In genomic region chr17:23630195-23631020, GRCm38 (mm10) we compare ENCODE assay signal across 8 mouse cellular contexts. TPM values are rescaled to one million over a fixed set of nuclear protein-coding genes. Genes with fewer than 3 reads are reported as not detected.
DNase-seq lines count a peak whose midpoint lies in the region; ATAC-seq and TF ChIP-seq lines count a peak whose summit lies in the region.

No protein-coding gene starts in this region.

- H3K4me1 ChIP-seq in heart, embryonic 13.5 days = peaks cover 4% of the 10 kb centered on the region; the same call in 1 of the 2 replicates
- H3K4me1 ChIP-seq in kidney, postnatal 0 days (replicated peaks; ENCODE audit: insufficient read depth, low read length) = no peaks in the 10 kb centered on the region
- no peaks in the 10 kb centered on the region for H3K4me1 ChIP-seq in liver, embryonic 11.5 days (replicated peaks; ENCODE audit: control insufficient read depth, insufficient read depth, low read length)

- peak overlapping the region; percentile 65 for H3K4me2 ChIP-seq in heart, embryonic 13.5 days
- H3K4me2 ChIP-seq in kidney, postnatal 0 days (ENCODE audit: low read length) = peak overlapping the region; percentile 46
- peak overlapping the region; percentile 44 for H3K4me2 ChIP-seq in liver, embryonic 11.5 days

- WGBS in heart, embryonic 13.5 days = 16% methylated on average over 22 of the region's 22 CpGs
- 15% methylated on average over 22 of the region's 22 CpGs for WGBS in kidney, postnatal 0 days
- WGBS in liver, embryonic 11.5 days = 16% methylated on average over 22 of the region's 22 CpGs

- H3K27ac ChIP-seq in heart, embryonic 13.5 days (replicated peaks) = no peak overlapping the region
- H3K27ac ChIP-seq in kidney, postnatal 0 days = no peak overlapping the region
- no peak overlapping the region for H3K27ac ChIP-seq in liver, embryonic 11.5 days (ENCODE audit: low read depth, low read length)

- peak overlapping the region; percentile 32 for H3K4me3 ChIP-seq in heart, embryonic 13.5 days
- no peak overlapping the region for H3K4me3 ChIP-seq in kidney, postnatal 0 days (replicated peaks; ENCODE audit: low read depth, low read length)
- H3K4me3 ChIP-seq in liver, embryonic 11.5 days (ENCODE audit: low read depth, low read length) = 0 out of 2 replicates have a peak overlapping the region, but pooled peaks have one; percentile 5

- H3K9me3 ChIP-seq in heart, embryonic 13.5 days = no peaks in the 10 kb centered on the region
- H3K9me3 ChIP-seq in kidney, postnatal 0 days (replicated peaks; ENCODE audit: low read length) = no peaks in the 10 kb centered on the region
- no peaks in the 10 kb centered on the region for H3K9me3 ChIP-seq in liver, embryonic 11.5 days (ENCODE audit: control insufficient read depth, low read length)

- no peaks in the 10 kb centered on the region for H3K36me3 ChIP-seq in heart, embryonic 13.5 days
- H3K36me3 ChIP-seq in kidney, postnatal 0 days (ENCODE audit: insufficient read depth, low read length) = no peaks in the 10 kb centered on the region
- no peaks in the 10 kb centered on the region for H3K36me3 ChIP-seq in liver, embryonic 11.5 days (ENCODE audit: control insufficient read depth, insufficient read depth, low read length)
- no peaks in the 10 kb centered on the region for H3K36me3 ChIP-seq in splenic B cell, adult 2 months (ENCODE audit: control insufficient read depth, insufficient read depth, low read length, poor library complexity, severe bottlenecking)

- peak; percentile 84 for DNase-seq in CD4-positive helper T cell, adult 2 months (ENCODE audit: low read depth, low spot score)
- DNase-seq in brain, adult 2 months (ENCODE audit: low read depth, low spot score) = peak; percentile 86
- peak; percentile 90 for DNase-seq in kidney, postnatal 0 days (ENCODE audit: low spot score)
- peak; percentile 75 for DNase-seq in liver, embryonic 11.5 days (ENCODE audit: low spot score)
- peak; percentile 92 for DNase-seq in naive thymus-derived CD4-positive, alpha-beta T cell, adult 2 months (ENCODE audit: low read depth)
- peak; percentile 74 for DNase-seq in splenic B cell, adult 2 months (ENCODE audit: low read depth, low spot score)

- H3K27me3 ChIP-seq in heart, embryonic 13.5 days (replicated peaks) = peaks cover 40% of the 10 kb centered on the region
- no peaks in the 10 kb centered on the region for H3K27me3 ChIP-seq in kidney, postnatal 0 days (ENCODE audit: insufficient read depth, low read length)
- peaks cover 10% of the 10 kb centered on the region for H3K27me3 ChIP-seq in liver, embryonic 11.5 days (replicated peaks; ENCODE audit: control insufficient read depth, insufficient read depth, low read length)
- no peaks in the 10 kb centered on the region for H3K27me3 ChIP-seq in splenic B cell, adult 2 months (ENCODE audit: control insufficient read depth, insufficient read depth, low read length, poor library complexity, severe bottlenecking)

- ATAC-seq in erythroid progenitor cell, adult 5-6 weeks (replicated peaks; ENCODE audit: low FRiP score, poor library complexity, severe bottlenecking) = peak; percentile 74
- peak; percentile 33; the same call in 1 of the 2 replicates for ATAC-seq in heart, embryonic 13.5 days (ENCODE audit: extremely low read depth, insufficient number of reproducible peaks, low FRiP score, low TSS enrichment)
- ATAC-seq in kidney, postnatal 0 days (replicated peaks; ENCODE audit: low FRiP score, low read depth) = peak; percentile 83
- ATAC-seq in liver, embryonic 11.5 days (replicated peaks; ENCODE audit: low FRiP score) = peak; percentile 82

- peak overlapping the region; percentile 67 for H3K9ac ChIP-seq in heart, embryonic 13.5 days
- no peak overlapping the region for H3K9ac ChIP-seq in kidney, postnatal 0 days (ENCODE audit: low read depth, low read length)
- H3K9ac ChIP-seq in liver, embryonic 11.5 days (ENCODE audit: low read depth, low read length) = no peak overlapping the region

- peak; percentile 90 for TF ChIP-seq CTCF in kidney, postnatal 0 days (IDR thresholded peaks at IDR 0.05; ENCODE audit: low read depth)

RNA-seq across cellular contexts. Expression of gene Mmp25, which starts 14.7 kb away (rescaled TPM):
- 4.6 and 7.9 TPM in 2 replicates for total RNA-seq in erythroid progenitor cell, adult 5-6 weeks (2015; ENCODE audit: low replicate concordance)
- total RNA-seq in erythroid progenitor cell, adult 5-6 weeks (2017; ENCODE audit: low replicate concordance) = 1.3 and 1.5 TPM in 2 replicates
- 0.32 and 0.62 TPM in 2 replicates for polyA plus RNA-seq in heart, embryonic 13.5 days (2015; fragmentation: Nextera tagmentation; extraction: Ambion mirVana)
- 0.66 and 0.92 TPM in 2 replicates for polyA plus RNA-seq in kidney, postnatal 0 days (2015; fragmentation: Nextera tagmentation; extraction: Ambion mirVana)
- 0.27 TPM in 1 of 2 replicates, not detected in the other for polyA plus RNA-seq in liver, embryonic 11.5 days (2014; fragmentation: Nextera tagmentation; extraction: Ambion mirVana)

RNA-seq across cellular contexts. Expression of gene Zscan10, which starts 29.8 kb away (rescaled TPM):
- total RNA-seq in erythroid progenitor cell, adult 5-6 weeks (2015; ENCODE audit: low replicate concordance) = not detected in 2 replicates
- not detected in 2 replicates for total RNA-seq in erythroid progenitor cell, adult 5-6 weeks (2017; ENCODE audit: low replicate concordance)
- polyA plus RNA-seq in heart, embryonic 13.5 days (2015; fragmentation: Nextera tagmentation; extraction: Ambion mirVana) = not detected in 2 replicates
- not detected in 2 replicates for polyA plus RNA-seq in kidney, postnatal 0 days (2015; fragmentation: Nextera tagmentation; extraction: Ambion mirVana)
- 0.12 and 0.25 TPM in 2 replicates for polyA plus RNA-seq in liver, embryonic 11.5 days (2014; fragmentation: Nextera tagmentation; extraction: Ambion mirVana)

RNA-seq across cellular contexts. Expression of gene Bicdl2, which starts 29.9 kb away (rescaled TPM):
- not detected in 2 replicates for total RNA-seq in erythroid progenitor cell, adult 5-6 weeks (2015; ENCODE audit: low replicate concordance)
- total RNA-seq in erythroid progenitor cell, adult 5-6 weeks (2017; ENCODE audit: low replicate concordance) = not detected in 2 replicates
- polyA plus RNA-seq in heart, embryonic 13.5 days (2015; fragmentation: Nextera tagmentation; extraction: Ambion mirVana) = 0.17 and 0.41 TPM in 2 replicates
- polyA plus RNA-seq in kidney, postnatal 0 days (2015; fragmentation: Nextera tagmentation; extraction: Ambion mirVana) = 2.1 and 2.4 TPM in 2 replicates
- 0.37 TPM in 1 of 2 replicates, not detected in the other for polyA plus RNA-seq in liver, embryonic 11.5 days (2014; fragmentation: Nextera tagmentation; extraction: Ambion mirVana)

RNA-seq across cellular contexts. Expression of gene Zfp13, which starts 31.1 kb away (rescaled TPM):
- total RNA-seq in erythroid progenitor cell, adult 5-6 weeks (2015; ENCODE audit: low replicate concordance) = not detected in 2 replicates
- not detected in 2 replicates for total RNA-seq in erythroid progenitor cell, adult 5-6 weeks (2017; ENCODE audit: low replicate concordance)
- polyA plus RNA-seq in heart, embryonic 13.5 days (2015; fragmentation: Nextera tagmentation; extraction: Ambion mirVana) = 9.2 and 9.3 TPM in 2 replicates
- 12.6 and 14.3 TPM in 2 replicates for polyA plus RNA-seq in kidney, postnatal 0 days (2015; fragmentation: Nextera tagmentation; extraction: Ambion mirVana)
- polyA plus RNA-seq in liver, embryonic 11.5 days (2014; fragmentation: Nextera tagmentation; extraction: Ambion mirVana) = 5.6 and 6.3 TPM in 2 replicates

RNA-seq across cellular contexts. Expression of gene Hcfc1r1, which starts 43.0 kb away (rescaled TPM):
- 6.3 and 15.9 TPM in 2 replicates for total RNA-seq in erythroid progenitor cell, adult 5-6 weeks (2015; ENCODE audit: low replicate concordance)
- 8.6 and 11.0 TPM in 2 replicates for total RNA-seq in erythroid progenitor cell, adult 5-6 weeks (2017; ENCODE audit: low replicate concordance)
- polyA plus RNA-seq in heart, embryonic 13.5 days (2015; fragmentation: Nextera tagmentation; extraction: Ambion mirVana) = 297 and 312 TPM in 2 replicates
- polyA plus RNA-seq in kidney, postnatal 0 days (2015; fragmentation: Nextera tagmentation; extraction: Ambion mirVana) = 116 and 120 TPM in 2 replicates
- polyA plus RNA-seq in liver, embryonic 11.5 days (2014; fragmentation: Nextera tagmentation; extraction: Ambion mirVana) = 36.5 and 36.6 TPM in 2 replicates

Comparison
In these comparisons a context has a peak if more than half of its experiments do, and no peak if none do; other contexts are left out.
1. ATAC-seq: peak in every context shown above with its lines; median percentile 83 in kidney, postnatal 0 days; 82 in liver, embryonic 11.5 days; 74 in erythroid progenitor cell, adult 5-6 weeks; 33 in heart, embryonic 13.5 days.